Mouse (Mus musculus) thymus, adult 2 months (tissue): ENCODE measurements around the gene Trpv1. TPM values are rescaled to one million over a fixed set of nuclear protein-coding genes. Genes with fewer than 3 reads are reported as not detected.

Source experiments
- DNase-seq: peaks from one replicate; pipeline ENCODE4 v3.0.0; 2021
- H3K27ac ChIP-seq: fragments of 200-500 bp; 2 replicates; pipeline ENCODE4 v1.5.1; 2012; ENCODE audit warnings: low read length, control low read depth; ENCODE audit not compliant: control insufficient read depth, insufficient read depth
- H3K27me3 ChIP-seq: fragments of 200-500 bp; 2 replicates; pipeline ENCODE4 v1.6.1; 2012; ENCODE audit warnings: mild to moderate bottlenecking, low read length, moderate library complexity, mixed read lengths; ENCODE audit not compliant: control insufficient read depth, insufficient read depth
- H3K36me3 ChIP-seq: fragments of 200-500 bp; 2 replicates; pipeline ENCODE4 v1.6.1; 2012; ENCODE audit warnings: mild to moderate bottlenecking, low read length, moderate library complexity; ENCODE audit not compliant: control insufficient read depth, insufficient read depth
- H3K4me1 ChIP-seq: fragments of 200-500 bp; replicated peaks from 2 replicates; pipeline ENCODE4 v1.6.1; 2012; ENCODE audit warnings: low read length; ENCODE audit not compliant: control insufficient read depth, insufficient read depth
- H3K4me3 ChIP-seq: fragments of 200-500 bp; 2 replicates; pipeline ENCODE4 v1.5.1; 2012; ENCODE audit warnings: mild to moderate bottlenecking, low read length, control low read depth, moderate library complexity; ENCODE audit not compliant: control insufficient read depth, insufficient read depth
- CTCF ChIP-seq: fragments of 200-500 bp; IDR thresholded peaks from 2 replicates; pipeline ENCODE4 v1.5.1; 2012; ENCODE audit warnings: mild to moderate bottlenecking, control low read depth, low read length, moderate library complexity, borderline replicate concordance; ENCODE audit not compliant: control insufficient read depth, poor library complexity, insufficient read depth; ENCODE audit errors: extremely low read depth
- POLR2A ChIP-seq: fragments of 200-500 bp; IDR thresholded peaks from 2 replicates; pipeline ENCODE4 v1.6.1; 2012; ENCODE audit warnings: mild to moderate bottlenecking, low read length, control low read depth, moderate library complexity; ENCODE audit not compliant: control insufficient read depth, poor library complexity, insufficient read depth; ENCODE audit errors: extremely low read depth
- WGBS: fragments of 180-500 bp; shearing (Covaris S2); methylation state at CpG from one replicate; pipeline ENCODE4 v1.1.7; 2018; 5-methylcytosine and 5-hydroxymethylcytosine counted together
- polyA plus RNA-seq: library from polyadenylated mRNA; depleted of rRNA; stranded (reverse); fragments of >200 nt; gene quantifications from 2 replicates; pipeline ENCODE4 v1.2.3, GENCODE M21; 2012

Gene Trpv1
- polyA plus RNA-seq, 1 experiment, result 0.16 TPM

DNA sequence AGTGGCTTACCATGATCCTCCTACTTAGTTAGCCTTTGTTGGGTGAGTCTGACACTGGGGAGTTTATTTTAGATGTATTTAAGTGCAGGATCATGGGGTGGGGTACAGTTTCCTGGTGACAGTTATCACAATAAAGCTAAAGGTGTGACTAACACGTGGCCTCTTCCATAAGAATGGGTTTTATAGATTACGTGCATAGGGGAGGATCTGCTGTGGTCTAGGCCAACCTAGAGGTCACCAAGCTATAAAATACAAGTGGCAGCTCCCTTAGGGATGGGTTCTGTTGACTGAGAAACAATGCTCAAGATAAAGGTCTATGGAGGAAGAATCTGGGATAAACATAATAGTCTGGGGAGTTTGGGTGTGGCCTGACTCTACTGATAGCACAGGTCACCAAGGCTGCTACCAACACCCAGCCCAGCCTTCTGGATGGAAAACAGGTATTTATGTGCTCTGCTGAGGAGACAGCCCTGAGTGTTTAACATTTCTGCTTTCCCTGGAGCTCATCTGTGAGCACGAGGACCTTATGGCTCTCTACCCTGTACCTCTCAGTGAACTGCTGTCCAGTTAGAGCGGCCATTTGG, 23.4 kb downstream of the Trpv1 start:
- Histone ChIP-seq H3K27me3 (no peaks in the 10 kb centered on the region), H3K4me1 (no peaks in the 10 kb centered on the region), H3K36me3 (no peaks in the 10 kb centered on the region), H3K27ac (no peak overlapping the region), H3K4me3 (no peak overlapping the region)
- WGBS, result 83% methylated on average over 4 of the region's 4 CpGs
- no peak for DNase-seq
- TF ChIP-seq POLR2A (no peak), CTCF (no peak)

GRCm38 (mm10) chr11:73258664-73259063, 24.6 kb downstream of the Trpv1 start:
- DNase-seq, result no peak
- H3K36me3 ChIP-seq, result no peaks in the 10 kb centered on the region
- TF ChIP-seq CTCF (no peak), POLR2A (no peak)
- H3K27ac ChIP-seq, result no peak overlapping the region
- H3K4me3 ChIP-seq, result no peak overlapping the region
- H3K4me1 ChIP-seq, result no peaks in the 10 kb centered on the region
- no peaks in the 10 kb centered on the region for H3K27me3 ChIP-seq

DNA sequence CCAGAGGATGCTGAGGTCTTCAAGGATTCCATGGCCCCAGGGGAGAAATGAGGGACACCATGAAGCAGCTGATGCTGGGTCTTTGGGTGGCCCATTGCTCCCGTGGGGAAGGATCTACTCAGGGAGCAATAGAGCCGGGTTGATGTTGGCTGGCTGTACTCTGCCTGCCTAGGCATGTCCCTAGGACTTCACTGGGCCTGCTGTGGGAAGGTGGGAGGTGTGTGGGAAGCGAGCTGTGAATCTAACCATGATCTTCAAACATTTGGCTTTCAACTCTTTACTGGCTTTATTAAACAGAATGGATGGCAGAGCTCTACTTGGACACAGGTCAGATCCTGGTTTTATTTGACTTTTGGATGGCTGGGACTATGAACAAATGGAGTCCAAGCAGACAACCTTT, 26.4 kb downstream of the Trpv1 start:
- no peak overlapping the region for H3K27ac ChIP-seq
- no peak for TF ChIP-seq POLR2A
- no peak for TF ChIP-seq CTCF
- no peaks in the 10 kb centered on the region for H3K36me3 ChIP-seq
- no peaks in the 10 kb centered on the region for H3K27me3 ChIP-seq
- no peak overlapping the region for H3K4me3 ChIP-seq
- H3K4me1 ChIP-seq, result no peaks in the 10 kb centered on the region
- DNase-seq, result no peak
- 86% methylated on average over 3 of the region's 3 CpGs for WGBS

DNA sequence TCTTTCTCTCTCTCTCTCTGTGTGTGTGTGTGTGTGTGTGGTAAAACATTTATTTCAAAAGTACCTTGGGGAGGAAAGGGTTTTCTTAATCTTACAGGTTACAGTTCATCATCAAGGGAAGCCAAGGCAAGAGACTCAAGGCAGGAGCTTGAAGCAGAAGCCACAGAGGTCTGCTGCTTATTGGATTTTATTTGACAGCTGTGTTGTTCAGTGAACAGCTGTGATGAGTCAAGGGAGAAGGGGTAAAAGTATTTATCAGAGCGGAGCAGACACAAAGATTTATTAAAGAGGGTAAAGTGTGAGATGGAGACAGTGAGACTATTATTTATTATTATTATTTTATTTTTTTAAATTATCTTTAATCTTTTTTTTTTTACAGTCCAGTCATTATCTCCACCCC, 27.3 kb downstream of the Trpv1 start:
- no peak for TF ChIP-seq POLR2A
- no peak for TF ChIP-seq CTCF
- Histone ChIP-seq H3K36me3 (no peaks in the 10 kb centered on the region), H3K4me1 (no peaks in the 10 kb centered on the region), H3K27ac (no peak overlapping the region), H3K27me3 (no peaks in the 10 kb centered on the region), H3K4me3 (no peak overlapping the region)
- 100% methylated on average over 1 of the region's 1 CpGs for WGBS
- DNase-seq, result no peak

- H3K27ac ChIP-seq, result no peak within 1 kb of the TSS
- TF ChIP-seq POLR2A (no peak), CTCF (no peak)
- no peak within 1 kb of the TSS for H3K4me3 ChIP-seq
- DNase-seq, result no peak
- WGBS, result 85% methylated on average over 7 of the region's 7 CpGs
- H3K4me1 ChIP-seq, result no peaks in the 10 kb centered on the region
- no peaks in the 10 kb centered on the region for H3K36me3 ChIP-seq
- no peaks in the 10 kb centered on the region for H3K27me3 ChIP-seq
Observed at GRCm38 (mm10) chr11:73267267-73267666, 33.2 kb downstream of the Trpv1 start, which contains the start of gene Trpv3. Trpv3 (plus strand) TSS chr11:73267388.

DNA sequence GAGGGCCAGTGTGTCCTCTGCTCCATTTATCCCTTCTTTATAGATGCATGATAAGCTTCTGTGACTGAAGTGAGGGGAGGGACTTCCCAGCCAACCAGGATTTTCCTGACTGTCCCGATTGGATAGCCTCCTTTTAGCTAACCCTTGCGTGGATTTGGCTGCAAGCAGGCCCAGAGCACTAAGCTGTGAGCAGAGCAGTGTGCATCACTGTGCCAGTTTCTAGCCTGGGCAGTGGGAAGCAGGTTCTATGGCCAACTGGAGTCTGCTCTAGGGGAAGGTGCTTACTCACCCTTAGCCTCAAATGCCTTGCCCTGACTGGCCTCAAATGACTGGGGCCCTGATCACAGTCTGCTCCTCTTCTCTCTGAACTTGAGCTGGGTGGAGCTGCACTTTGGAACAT, 40.7 kb downstream of the Trpv1 start:
- 75% methylated on average over 2 of the region's 2 CpGs for WGBS
- Histone ChIP-seq H3K4me1 (no peaks in the 10 kb centered on the region), H3K4me3 (no peak overlapping the region), H3K27me3 (no peaks in the 10 kb centered on the region), H3K36me3 (no peaks in the 10 kb centered on the region), H3K27ac (no peak overlapping the region)
- DNase-seq, result no peak
- no peak for TF ChIP-seq POLR2A

GRCm38 (mm10) chr11:73280710-73281109, 46.6 kb downstream of the Trpv1 start:
- Histone ChIP-seq H3K36me3 (no peaks in the 10 kb centered on the region), H3K27me3 (no peaks in the 10 kb centered on the region), H3K4me3 (no peak overlapping the region), H3K27ac (no peak overlapping the region), H3K4me1 (no peaks in the 10 kb centered on the region)
- no peak for DNase-seq
- TF ChIP-seq POLR2A (no peak), CTCF (no peak)
- WGBS, result 19% methylated on average over 5 of the region's 5 CpGs
